Mouse (Mus musculus) ES-E14 (cell line): Measurements from ENCODE around the gene Fen1. TPM values are rescaled to one million over a fixed set of nuclear protein-coding genes. Genes with fewer than 3 reads are reported as not detected.

Experiments used
- DNase-seq: peaks from one replicate; pipeline ENCODE4 v3.0.0-alpha.2; 2013; ENCODE audit warnings: low read depth, low spot score
- H3K27ac ChIP-seq: 2 replicates; pipeline ENCODE4 v1.5.1; 2012; ENCODE audit warnings: low read depth, mild to moderate bottlenecking, low read length, moderate library complexity, mixed read lengths; ENCODE audit not compliant: poor library complexity, insufficient read depth, severe bottlenecking
- H3K36me3 ChIP-seq: 2 replicates; pipeline ENCODE4 v1.6.1; 2012; ENCODE audit warnings: mild to moderate bottlenecking, low read length, moderate library complexity, mixed read lengths; ENCODE audit not compliant: control insufficient read depth, poor library complexity, insufficient read depth, severe bottlenecking
- H3K4me1 ChIP-seq, 2 experiments: fragments of 150-350 bp in 1 of 2; sonication (generic) in 1 of 2; 2 replicates each; pipeline ENCODE4 v1.6.1; 2012; ENCODE audit warnings: low read length in 2 of 2, mild to moderate bottlenecking in 1 of 2, mixed read lengths in 1 of 2; ENCODE audit not compliant: control insufficient read depth in 2 of 2, insufficient read depth in 2 of 2, poor library complexity in 1 of 2
- H3K4me3 ChIP-seq, 2 experiments: fragments of 150-350 bp in 1 of 2; sonication (generic) in 1 of 2; 2 replicates each; pipeline ENCODE4 v1.5.1; 2012; ENCODE audit warnings: low read length in 2 of 2, low read depth in 1 of 2, mild to moderate bottlenecking in 1 of 2, mixed read lengths in 1 of 2; ENCODE audit not compliant: insufficient read depth in 1 of 2, poor library complexity in 1 of 2, severe bottlenecking in 1 of 2
- H3K9ac ChIP-seq: 2 replicates; pipeline ENCODE4 v1.6.1; 2012; ENCODE audit warnings: low read depth, mild to moderate bottlenecking, low read length, mixed read lengths; ENCODE audit not compliant: poor library complexity, insufficient read depth, severe bottlenecking
- H3K9me3 ChIP-seq: fragments of 150-350 bp; sonication (generic); 2 replicates; pipeline ENCODE4 v1.6.1; 2012; ENCODE audit warnings: low read depth, mild to moderate bottlenecking, low read length; ENCODE audit not compliant: control insufficient read depth, insufficient read depth
- CHD2 ChIP-seq: IDR thresholded peaks from 2 replicates; pipeline ENCODE4 v1.6.1; 2014; ENCODE audit warnings: mild to moderate bottlenecking, low read depth, low read length, inconsistent platforms
- HCFC1 ChIP-seq: IDR thresholded peaks from 2 replicates; pipeline ENCODE4 v1.6.1; 2012; ENCODE audit warnings: low read length, inconsistent platforms, borderline replicate concordance; ENCODE audit not compliant: insufficient read depth
- MAFK ChIP-seq: IDR thresholded peaks from 2 replicates; pipeline ENCODE4 v1.6.1; 2014; ENCODE audit warnings: mild to moderate bottlenecking, low read depth, low read length, inconsistent platforms; ENCODE audit not compliant: insufficient read depth
- ZC3H11A ChIP-seq: IDR thresholded peaks from 2 replicates; pipeline ENCODE4 v1.6.1; 2012; ENCODE audit warnings: low read depth, mild to moderate bottlenecking, inconsistent platforms, low read length, borderline replicate concordance
- ZNF384 ChIP-seq: IDR thresholded peaks from 2 replicates; pipeline ENCODE4 v1.6.1; 2012; ENCODE audit warnings: low read depth, low read length, inconsistent platforms
- in situ Hi-C, 2 experiments: fragments of 600-800 bp; cut with MboI; formaldehyde crosslinking; loops; one replicate each; pipeline ENCODE4 v1.15.1; 2025; ENCODE audit warnings: low sequenced_read_pairs in 2 of 2, inconsistent platforms in 1 of 2; ENCODE audit not compliant: unreplicated experiment in 2 of 2
- total RNA-seq: library from RNA; depleted of rRNA; stranded (reverse); fragments of 300-350 nt; gene quantifications from 2 replicates; pipeline ENCODE4 v1.2.3, GENCODE M21; 2012

The Fen1 gene
- total RNA-seq, 1 experiment = 113 TPM

GRCm38 (mm10) chr19:10188281-10188811 lies 15.6 kb downstream of the Fen1 start:
- Histone ChIP-seq H3K9me3 (no peaks in the 10 kb centered on the region), H3K36me3 (peaks cover 52% of the 10 kb centered on the region), H3K27ac (no peak overlapping the region), H3K4me1 (peaks cover 0 to 15% of the 10 kb centered on the region in 2 experiments; a peak in 2 of 4 replicates), H3K9ac (no peak overlapping the region; the same call in 1 of the 2 replicates), H3K4me3 (no peak overlapping the region)
- TF ChIP-seq ZNF384 = no peak
- TF ChIP-seq ZC3H11A = no peak
- TF ChIP-seq CHD2 = no peak
- no peak for TF ChIP-seq MAFK
- no peak for TF ChIP-seq HCFC1
- in situ Hi-C loops = no loop called here
- DNase-seq = no peak

DNA sequence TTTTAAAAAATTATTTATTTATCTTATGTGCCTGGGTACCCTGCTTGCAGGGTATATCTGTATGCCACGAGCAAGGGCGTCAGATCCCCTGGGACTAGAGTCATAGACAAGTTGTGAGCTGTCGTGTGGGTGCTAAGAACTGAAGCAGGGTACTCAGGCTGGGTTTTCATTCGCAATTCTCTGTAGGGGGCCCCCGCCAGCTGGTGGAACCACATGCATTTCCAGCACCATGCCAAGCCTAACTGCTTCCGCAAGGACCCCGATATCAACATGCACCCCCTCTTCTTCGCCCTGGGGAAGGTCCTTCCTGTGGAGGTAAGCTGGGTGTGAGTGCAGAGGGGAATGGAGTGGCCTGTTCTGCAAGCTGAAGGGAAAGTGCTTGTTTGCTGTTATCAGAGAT lies 17.4 kb downstream of the Fen1 start:
- H3K36me3 ChIP-seq = peaks cover 41% of the 10 kb centered on the region
- H3K9me3 ChIP-seq = no peaks in the 10 kb centered on the region
- H3K9ac ChIP-seq = no peak overlapping the region
- H3K4me3 ChIP-seq = no peak overlapping the region
- TF ChIP-seq CHD2 (no peak), ZC3H11A (no peak), HCFC1 (no peak), MAFK (no peak), ZNF384 (no peak)
- DNase-seq = no peak
- in situ Hi-C loops = no loop called here
- H3K4me1 ChIP-seq = peaks cover 0 to 19% of the 10 kb centered on the region in 2 experiments; a peak in 2 of 4 replicates
- no peak overlapping the region for H3K27ac ChIP-seq

DNA sequence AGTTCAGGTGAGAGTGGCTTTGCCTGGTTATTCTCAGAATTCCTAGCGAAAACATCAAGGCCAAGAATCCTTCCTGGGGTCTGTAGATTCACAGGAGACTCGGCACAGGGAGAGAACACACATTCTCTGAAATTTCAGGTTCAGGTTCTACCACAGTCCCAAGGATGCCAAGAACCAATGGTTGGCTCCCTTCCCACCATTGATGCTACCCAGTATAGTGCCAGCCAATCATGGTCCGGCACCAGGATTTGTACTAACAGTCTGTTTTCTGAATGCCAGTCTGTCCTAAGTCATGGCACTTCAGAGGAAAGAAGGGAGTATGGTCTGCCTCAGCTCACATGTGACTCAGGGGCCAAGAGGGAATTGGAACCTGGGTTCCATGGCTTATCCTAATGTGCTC lies 18.1 kb downstream of the Fen1 start:
- no peak overlapping the region for H3K4me3 ChIP-seq
- H3K36me3 ChIP-seq = peaks cover 38% of the 10 kb centered on the region
- in situ Hi-C loops = no loop called here
- no peak overlapping the region for H3K9ac ChIP-seq
- no peak for DNase-seq
- H3K4me1 ChIP-seq = peaks cover 0 to 12% of the 10 kb centered on the region in 2 experiments; a peak in 2 of 4 replicates
- no peaks in the 10 kb centered on the region for H3K9me3 ChIP-seq
- TF ChIP-seq CHD2 (no peak), MAFK (no peak), HCFC1 (no peak), ZC3H11A (no peak), ZNF384 (no peak)
- no peak overlapping the region for H3K27ac ChIP-seq

- DNase-seq = no peak
- H3K4me3 ChIP-seq = peak overlapping the region; percentile 83 to 90
- no peaks in the 10 kb centered on the region for H3K9me3 ChIP-seq
- peaks cover 0 to 12% of the 10 kb centered on the region in 2 experiments; a peak in 2 of 4 replicates for H3K4me1 ChIP-seq
- H3K27ac ChIP-seq = no peak overlapping the region
- in situ Hi-C loops = no loop called here
- H3K36me3 ChIP-seq = peaks cover 30% of the 10 kb centered on the region
- peak overlapping the region; percentile 87 for H3K9ac ChIP-seq
- no peak for TF ChIP-seq MAFK
- TF ChIP-seq ZNF384 = no peak
- no peak for TF ChIP-seq CHD2
- no peak for TF ChIP-seq ZC3H11A
- no peak for TF ChIP-seq HCFC1
These were observed 19.9 kb downstream of the Fen1 start for GRCm38 (mm10) chr19:10184096-10184495.
